Mouse (Mus musculus): ENCODE measurements around the gene Sept5. TPM values are rescaled to one million over a fixed set of nuclear protein-coding genes. Genes with fewer than 3 reads are reported as not detected.

The Sept5 gene
- total and polyA plus RNA-seq, 2 experiments from 2014 or later: 3.8 to 8.7 TPM

DNA sequence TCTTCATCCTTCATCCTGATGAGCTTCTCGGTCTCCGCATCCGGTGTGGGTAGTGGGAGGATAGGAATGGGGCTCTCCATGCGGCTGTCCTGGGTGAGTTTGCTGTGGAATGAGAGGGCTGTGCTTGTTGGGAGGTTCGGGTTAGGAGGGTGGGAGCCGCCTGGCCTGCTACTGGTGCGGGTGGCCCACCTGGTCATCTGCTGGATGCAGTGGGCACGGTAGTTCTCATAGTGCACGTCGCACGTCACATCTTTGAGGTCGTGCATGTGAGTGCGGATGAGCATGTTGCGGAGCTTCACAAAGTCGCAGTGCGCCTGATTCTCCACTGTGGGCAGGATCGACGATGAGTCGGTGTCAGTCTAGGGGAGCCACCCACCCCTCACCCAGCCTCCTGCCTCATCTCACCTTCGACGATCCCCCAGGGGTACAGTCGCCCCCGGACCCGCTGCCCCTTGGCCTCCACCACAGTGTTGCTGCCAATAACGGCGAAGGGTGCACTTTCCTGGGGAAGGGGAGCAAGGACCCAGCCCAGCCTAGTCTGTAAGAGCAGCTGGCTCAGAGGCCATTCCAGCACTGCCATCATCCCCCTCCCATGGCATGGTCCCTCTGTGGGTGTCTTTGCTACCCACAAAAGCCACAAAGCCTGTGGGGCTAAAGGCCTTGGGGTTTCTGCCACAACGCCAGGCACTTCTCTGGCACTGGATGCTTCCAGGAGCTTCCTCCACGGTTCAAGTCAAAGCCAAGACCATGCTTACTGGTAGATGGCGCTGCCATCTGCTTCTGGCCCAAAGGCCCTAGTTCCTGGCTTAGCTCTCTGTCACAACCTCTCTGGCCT, 6.6 kb downstream of the Sept5 start:
- no peak for ATAC-seq (ENCODE audit: insufficient read depth, low read depth)
- Histone ChIP-seq H3K9me3 (replicated peaks; ENCODE audit: control insufficient read depth, low read length) (no peaks in the 10 kb centered on the region), H3K4me3 (ENCODE audit: low read depth, low read length) (no peak overlapping the region), H3K36me3 (replicated peaks; ENCODE audit: control insufficient read depth, insufficient read depth, low read length) (no peaks in the 10 kb centered on the region), H3K4me2 (ENCODE audit: low read depth, low read length) (no peak overlapping the region), H3K9ac (replicated peaks; ENCODE audit: low read depth, low read length) (no peak overlapping the region), H3K4me1 (ENCODE audit: control insufficient read depth, insufficient read depth) (0 out of 2 replicates have a peak, but pooled peaks cover 5% of the 10 kb centered on the region), H3K27ac (ENCODE audit: low read depth) (no peak overlapping the region), H3K27me3 (ENCODE audit: control insufficient read depth, insufficient read depth, low read length) (peaks cover 97% of the 10 kb centered on the region)
- no peak for TF ChIP-seq CTCF (IDR thresholded peaks at IDR 0.05; ENCODE audit: low read depth)
- no peak for TF ChIP-seq EP300 (IDR thresholded peaks at IDR 0.05; ENCODE audit: low read depth)
- DNase-seq (ENCODE audit: low spot score): no peak
- 40% methylated on average over 29 of the region's 29 CpGs for WGBS

DNA sequence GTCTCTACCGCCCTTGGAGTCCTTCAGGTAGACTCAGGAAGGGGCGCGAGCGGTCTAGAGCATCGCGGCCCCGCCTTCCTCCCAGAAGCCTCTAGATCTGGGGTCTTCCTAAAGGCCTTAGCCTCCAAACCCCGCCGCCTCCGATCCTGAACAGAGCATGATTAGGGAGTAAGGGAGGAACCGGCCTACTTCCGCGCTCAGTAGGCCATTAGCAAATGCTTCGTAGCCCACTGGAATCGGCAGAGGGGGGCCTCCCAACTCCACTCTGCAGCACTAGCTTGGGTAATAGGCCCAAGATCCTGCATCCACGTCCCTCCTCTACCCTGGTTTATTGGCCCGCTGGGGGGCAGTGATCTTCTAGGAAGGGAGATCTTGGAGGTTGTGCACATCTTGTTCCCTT, 7.7 kb downstream of the Sept5 start, which contains the start of gene Gp1bb:
TSS of gene Gp1bb (minus strand) at position 385 of the 400 bp plus-strand sequence.
- no peaks in the 10 kb centered on the region for H3K36me3 ChIP-seq (replicated peaks; ENCODE audit: control insufficient read depth, insufficient read depth, low read length)
- H3K9ac ChIP-seq (replicated peaks; ENCODE audit: low read depth, low read length): no peak within 1 kb of the TSS
- ATAC-seq (ENCODE audit: insufficient read depth, low read depth) (no peak), DNase-seq (ENCODE audit: low spot score) (no peak)
- WGBS: 19% methylated on average over 17 of the region's 17 CpGs
- peak within 1 kb of the TSS; percentile 47 for H3K4me3 ChIP-seq (ENCODE audit: low read depth, low read length)
- H3K4me1 ChIP-seq (ENCODE audit: control insufficient read depth, insufficient read depth): 0 out of 2 replicates have a peak, but pooled peaks cover 5% of the 10 kb centered on the region
- no peak within 1 kb of the TSS for H3K27ac ChIP-seq (ENCODE audit: low read depth)
- H3K27me3 ChIP-seq (ENCODE audit: control insufficient read depth, insufficient read depth, low read length): peaks cover 94% of the 10 kb centered on the region
- H3K4me2 ChIP-seq (ENCODE audit: low read depth, low read length): peak within 1 kb of the TSS; percentile 78
- H3K9me3 ChIP-seq (replicated peaks; ENCODE audit: control insufficient read depth, low read length): no peaks in the 10 kb centered on the region
- TF ChIP-seq EP300 (IDR thresholded peaks at IDR 0.05; ENCODE audit: low read depth) (no peak), CTCF (IDR thresholded peaks at IDR 0.05; ENCODE audit: low read depth) (no peak)

DNA sequence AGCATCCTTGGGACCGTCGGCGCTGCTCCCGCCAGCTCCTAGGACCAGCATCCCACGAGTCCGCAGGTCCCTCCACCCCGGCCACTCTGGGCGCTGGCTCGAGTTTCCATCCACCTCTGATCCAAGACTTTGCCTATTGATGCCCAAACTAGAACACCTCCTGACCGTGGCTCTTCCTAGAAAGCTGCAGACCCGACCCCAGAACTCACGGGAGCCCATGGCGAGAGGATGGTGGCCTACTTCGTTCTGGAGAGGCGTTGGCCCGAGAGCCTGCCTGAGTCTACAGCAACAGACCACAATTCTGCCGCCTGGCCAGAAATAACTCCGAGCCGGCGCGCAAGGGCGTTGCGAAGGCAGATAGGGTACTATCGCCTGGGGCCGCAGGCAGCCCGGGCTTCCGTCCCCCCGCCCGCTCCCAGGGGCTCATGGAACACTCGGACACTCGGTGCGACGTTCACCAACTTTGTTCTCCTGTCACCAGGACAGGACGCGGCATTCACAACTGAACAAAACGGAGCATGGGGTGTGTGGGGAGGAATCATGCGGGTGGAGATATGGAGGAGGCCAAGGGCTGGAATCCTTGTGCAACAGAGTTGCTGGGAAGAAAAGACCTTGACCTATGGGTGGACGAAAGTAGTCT, 8.3 kb downstream of the Sept5 start:
- Histone ChIP-seq H3K9ac (replicated peaks; ENCODE audit: low read depth, low read length) (no peak overlapping the region), H3K9me3 (replicated peaks; ENCODE audit: control insufficient read depth, low read length) (no peaks in the 10 kb centered on the region), H3K27ac (ENCODE audit: low read depth) (no peak overlapping the region), H3K4me1 (ENCODE audit: control insufficient read depth, insufficient read depth) (0 out of 2 replicates have a peak, but pooled peaks cover 5% of the 10 kb centered on the region), H3K4me2 (ENCODE audit: low read depth, low read length) (peak overlapping the region; percentile 78), H3K36me3 (replicated peaks; ENCODE audit: control insufficient read depth, insufficient read depth, low read length) (no peaks in the 10 kb centered on the region), H3K27me3 (ENCODE audit: control insufficient read depth, insufficient read depth, low read length) (peaks cover 95% of the 10 kb centered on the region), H3K4me3 (ENCODE audit: low read depth, low read length) (peak overlapping the region; percentile 47)
- ATAC-seq (ENCODE audit: insufficient read depth, low read depth) (no peak; the same call in 1 of the 2 replicates), DNase-seq (ENCODE audit: low spot score) (no peak)
- WGBS: 2% methylated on average over 38 of the region's 38 CpGs
- TF ChIP-seq CTCF (IDR thresholded peaks at IDR 0.05; ENCODE audit: low read depth) (no peak), EP300 (IDR thresholded peaks at IDR 0.05; ENCODE audit: low read depth) (no peak)

DNA sequence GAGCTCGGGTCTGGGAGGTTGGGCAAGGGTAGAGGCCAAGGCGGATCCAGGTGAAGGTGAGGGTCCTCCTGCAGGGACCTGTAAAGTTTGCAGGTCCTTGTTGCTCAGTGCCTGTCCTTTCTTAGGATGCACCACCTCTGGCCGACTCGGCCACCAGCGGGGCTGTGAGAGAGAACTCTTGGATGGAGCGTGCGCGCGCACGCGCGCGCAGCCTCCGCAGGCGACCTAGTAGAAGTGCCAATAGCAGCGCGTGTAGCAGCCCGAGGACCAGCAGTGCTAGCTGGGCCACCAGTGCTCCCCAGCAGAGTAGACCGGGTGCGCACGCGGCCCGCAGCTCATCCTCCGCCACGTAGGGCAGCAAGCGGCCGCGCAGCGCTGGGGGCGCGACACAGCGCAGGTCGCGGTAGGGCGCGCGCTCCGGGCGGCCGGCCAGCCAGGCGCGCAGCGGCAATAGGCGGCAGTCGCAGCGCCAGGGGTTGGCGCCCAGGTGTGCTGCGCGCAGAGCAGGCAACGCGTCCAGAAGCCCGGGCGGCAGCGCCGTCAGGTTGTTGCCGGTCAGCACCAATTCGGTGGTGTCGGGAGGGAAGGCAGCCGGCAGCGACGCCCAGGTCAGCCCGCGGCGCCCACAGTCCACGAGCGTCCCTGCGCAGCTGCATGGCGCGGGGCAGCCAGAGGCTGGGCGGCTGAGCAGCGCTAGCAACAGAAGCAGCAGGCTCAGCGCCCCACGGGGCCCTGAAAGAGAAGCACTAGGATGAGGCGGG, 9.0 kb downstream of the Sept5 start:
- peak overlapping the region; percentile 78 for H3K4me2 ChIP-seq (ENCODE audit: low read depth, low read length)
- H3K36me3 ChIP-seq (replicated peaks; ENCODE audit: control insufficient read depth, insufficient read depth, low read length): no peaks in the 10 kb centered on the region
- no peak overlapping the region for H3K9ac ChIP-seq (replicated peaks; ENCODE audit: low read depth, low read length)
- H3K9me3 ChIP-seq (replicated peaks; ENCODE audit: control insufficient read depth, low read length): no peaks in the 10 kb centered on the region
- peak; percentile 6; the same call in 1 of the 2 replicates for ATAC-seq (ENCODE audit: insufficient read depth, low read depth)
- under 1% methylated on average over 68 of the region's 74 CpGs for WGBS
- peak overlapping the region; percentile 47 for H3K4me3 ChIP-seq (ENCODE audit: low read depth, low read length)
- TF ChIP-seq EP300 (IDR thresholded peaks at IDR 0.05; ENCODE audit: low read depth) (no peak), CTCF (IDR thresholded peaks at IDR 0.05; ENCODE audit: low read depth) (no peak)
- 0 out of 2 replicates have a peak, but pooled peaks cover 5% of the 10 kb centered on the region for H3K4me1 ChIP-seq (ENCODE audit: control insufficient read depth, insufficient read depth)
- DNase-seq (ENCODE audit: low spot score): no peak
- H3K27me3 ChIP-seq (ENCODE audit: control insufficient read depth, insufficient read depth, low read length): peaks cover 96% of the 10 kb centered on the region
- no peak overlapping the region for H3K27ac ChIP-seq (ENCODE audit: low read depth)

DNA sequence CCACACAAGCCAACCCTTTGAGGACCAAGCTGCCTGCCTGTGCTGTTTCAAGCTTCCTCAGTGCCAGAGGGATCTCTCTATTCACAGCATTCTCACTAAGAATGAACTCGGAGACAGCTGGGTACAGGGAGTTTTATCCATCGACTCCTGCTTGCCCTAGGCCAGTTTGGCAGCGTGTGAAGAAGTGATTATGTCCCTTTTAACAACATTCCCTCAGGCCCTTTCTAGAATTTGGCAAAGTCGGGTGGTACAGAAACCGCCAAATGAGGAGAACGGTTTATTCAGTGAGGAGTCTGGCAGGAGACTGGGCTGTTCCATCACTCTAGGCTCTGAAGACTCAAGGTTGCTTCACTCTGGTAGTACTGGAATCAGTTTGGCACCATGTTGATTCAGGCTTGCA, 9.6 kb downstream of the Sept5 start:
- 42% methylated on average over 6 of the region's 6 CpGs for WGBS
- no peak for DNase-seq (ENCODE audit: low spot score)
- no peak overlapping the region for H3K27ac ChIP-seq (ENCODE audit: low read depth)
- no peak overlapping the region for H3K9ac ChIP-seq (replicated peaks; ENCODE audit: low read depth, low read length)
- no peaks in the 10 kb centered on the region for H3K36me3 ChIP-seq (replicated peaks; ENCODE audit: control insufficient read depth, insufficient read depth, low read length)
- 0 out of 2 replicates have a peak, but pooled peaks cover 5% of the 10 kb centered on the region for H3K4me1 ChIP-seq (ENCODE audit: control insufficient read depth, insufficient read depth)
- H3K4me2 ChIP-seq (ENCODE audit: low read depth, low read length): peak overlapping the region; percentile 78; the same call in 1 of the 2 replicates
- TF ChIP-seq CTCF (IDR thresholded peaks at IDR 0.05; ENCODE audit: low read depth) (no peak), EP300 (IDR thresholded peaks at IDR 0.05; ENCODE audit: low read depth) (no peak)
- peak overlapping the region; percentile 47 for H3K4me3 ChIP-seq (ENCODE audit: low read depth, low read length)
- no peaks in the 10 kb centered on the region for H3K9me3 ChIP-seq (replicated peaks; ENCODE audit: control insufficient read depth, low read length)
- peaks cover 93% of the 10 kb centered on the region for H3K27me3 ChIP-seq (ENCODE audit: control insufficient read depth, insufficient read depth, low read length)
- ATAC-seq (ENCODE audit: insufficient read depth, low read depth): no peak

Data from heart, postnatal 0 days (tissue).